Mouse (Mus musculus) intestine, embryonic 14.5 days (tissue): ENCODE results near the gene Tmem259. TPM values are rescaled to one million over a fixed set of nuclear protein-coding genes. Genes with fewer than 3 reads are reported as not detected.
A peak's percentile ranks its signal among the peaks of the same experiment; 100 is the strongest.

Source experiments
- ATAC-seq: fragments of 200-750 bp; cut with Nextera tagmentation; replicated peaks from 2 replicates; pipeline ENCODE4 v1.8.0; 2017; ENCODE audit warnings: low read depth, moderate number of reproducible peaks, moderate TSS enrichment, moderate library complexity; ENCODE audit not compliant: low FRiP score, low TSS enrichment
- DNase-seq: peaks from one replicate; pipeline ENCODE4 v3.0.0-alpha.2; 2018; ENCODE audit warnings: low spot score
- H3K27ac ChIP-seq: fragments of 300-500 bp; sonication (generic); 2 replicates; pipeline ENCODE4 v1.5.1; 2014; ENCODE audit warnings: low read depth, mild to moderate bottlenecking, control low read depth
- H3K27me3 ChIP-seq: fragments of 300-500 bp; sonication (generic); replicated peaks from 2 replicates; pipeline ENCODE4 v1.6.1; 2014; ENCODE audit warnings: low read length, control low read depth; ENCODE audit not compliant: control insufficient read depth, insufficient read depth
- H3K36me3 ChIP-seq: fragments of 300-500 bp; sonication (generic); 2 replicates; pipeline ENCODE4 v1.6.1; 2014; ENCODE audit warnings: low read length, control low read depth; ENCODE audit not compliant: control insufficient read depth, insufficient read depth
- H3K4me1 ChIP-seq: fragments of 300-500 bp; sonication (generic); replicated peaks from 2 replicates; pipeline ENCODE4 v1.6.1; 2014; ENCODE audit warnings: low read length, control low read depth, mixed read lengths; ENCODE audit not compliant: control insufficient read depth, insufficient read depth
- H3K4me2 ChIP-seq: fragments of 300-500 bp; sonication (generic); 2 replicates; pipeline ENCODE4 v1.6.1; 2014; ENCODE audit warnings: low read length
- H3K4me3 ChIP-seq: fragments of 300-500 bp; sonication (generic); 2 replicates; pipeline ENCODE4 v1.5.1; 2014; ENCODE audit warnings: low read depth, low read length, control low read depth, mixed read lengths
- H3K9ac ChIP-seq: fragments of 300-500 bp; sonication (generic); 2 replicates; pipeline ENCODE4 v1.6.1; 2014; ENCODE audit warnings: mild to moderate bottlenecking, low read length
- H3K9me3 ChIP-seq: fragments of 300-500 bp; sonication (generic); 2 replicates; pipeline ENCODE4 v1.6.1; 2016; ENCODE audit warnings: low read length, control low read depth; ENCODE audit not compliant: control insufficient read depth
- WGBS: fragments of 180-500 bp; shearing (Covaris S2); extraction: QIAGEN DNeasy Blood & Tissue Kit; methylation state at CpG from one replicate; pipeline ENCODE4 v1.1.7; 2014; 5-methylcytosine and 5-hydroxymethylcytosine counted together
- polyA plus RNA-seq: library from polyadenylated mRNA; unstranded; fragments of >200 nt; fragmentation: Nextera tagmentation; extraction: Ambion mirVana; gene quantifications from 2 replicates; pipeline ENCODE4 v1.2.1, GENCODE M21; 2014

Gene Tmem259
- polyA plus RNA-seq, 1 experiment from 2014 or later = 17.5 TPM

DNA sequence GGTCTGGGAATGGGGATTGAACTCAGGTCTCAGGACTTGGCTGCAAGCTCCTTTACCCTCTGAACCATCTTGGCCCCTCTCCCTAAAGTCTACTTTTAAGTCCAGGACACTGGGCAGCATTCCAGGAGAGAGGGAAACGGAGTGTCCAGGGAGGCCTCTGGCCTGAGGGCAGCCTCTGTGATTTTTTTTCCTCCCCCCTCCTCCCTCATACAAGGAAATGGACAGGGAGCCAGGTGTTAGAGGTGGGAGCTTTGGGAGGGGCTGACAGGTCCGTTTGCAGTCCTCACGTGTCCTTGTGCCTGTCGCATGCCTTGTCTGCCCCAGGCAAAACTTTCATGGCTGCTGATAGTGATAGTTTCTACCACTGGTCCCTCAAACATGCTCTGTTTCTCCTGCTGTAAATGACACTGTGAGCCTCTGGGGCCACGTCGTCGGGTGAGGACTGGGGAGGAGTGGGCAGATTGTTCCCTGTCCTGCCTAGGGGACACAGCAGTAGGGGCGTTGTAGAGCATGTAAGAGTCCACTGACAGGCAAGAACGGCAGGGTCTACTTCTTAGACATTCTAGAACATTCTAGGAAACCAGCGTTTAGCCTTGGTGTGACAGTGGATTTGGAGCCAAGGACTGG lies 47.7 kb downstream of the Tmem259 start:
- H3K27ac ChIP-seq = no peak overlapping the region
- DNase-seq (no peak), ATAC-seq (no peak)
- H3K4me2 ChIP-seq = no peak overlapping the region
- H3K9me3 ChIP-seq = no peaks in the 10 kb centered on the region
- no peak overlapping the region for H3K4me3 ChIP-seq
- peaks cover 60% of the 10 kb centered on the region for H3K36me3 ChIP-seq
- 65% methylated on average over 10 of the region's 10 CpGs for WGBS
- H3K9ac ChIP-seq = no peak overlapping the region
- H3K4me1 ChIP-seq = peaks cover 30% of the 10 kb centered on the region
- H3K27me3 ChIP-seq = no peaks in the 10 kb centered on the region

DNA sequence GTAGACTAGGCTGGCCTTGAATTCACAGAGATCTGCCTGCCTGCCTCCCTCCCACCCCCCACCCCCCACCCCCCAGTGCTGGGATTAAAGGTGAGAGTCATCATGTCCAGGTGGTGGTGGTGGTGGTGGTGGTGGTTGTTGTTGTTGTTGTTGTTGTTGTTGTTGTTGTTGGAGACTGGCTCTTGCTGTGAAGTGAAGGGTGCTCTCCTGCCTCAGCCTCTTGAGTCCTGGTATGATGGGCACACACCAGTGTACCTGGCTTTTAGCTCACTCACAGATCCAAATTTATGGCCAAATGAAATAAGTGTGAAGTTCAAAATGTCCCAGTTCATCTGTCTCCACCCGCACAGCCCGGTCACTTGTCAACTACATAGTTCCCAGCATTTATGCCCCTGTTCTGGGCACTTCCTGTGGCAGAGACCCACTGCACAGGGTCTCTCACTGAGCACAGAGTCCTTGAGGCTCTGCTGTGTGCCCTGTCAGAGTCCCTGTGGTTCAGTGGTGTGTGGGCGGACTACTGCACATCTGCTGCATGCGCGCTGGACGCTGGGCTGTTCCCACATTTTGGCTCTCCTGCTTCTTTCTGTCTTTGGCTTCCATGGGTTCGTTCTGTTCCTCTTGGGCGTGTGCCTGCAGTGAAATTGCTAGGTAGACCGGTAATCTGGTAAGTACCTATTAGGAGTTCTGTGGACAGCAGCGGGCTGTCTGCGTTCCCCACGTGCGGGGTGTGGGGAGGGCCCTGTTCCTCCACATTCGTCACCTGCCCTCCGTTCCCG lies 49.1 kb downstream of the Tmem259 start:
- H3K4me1 ChIP-seq = peaks cover 30% of the 10 kb centered on the region
- H3K27ac ChIP-seq = no peak overlapping the region

DNA sequence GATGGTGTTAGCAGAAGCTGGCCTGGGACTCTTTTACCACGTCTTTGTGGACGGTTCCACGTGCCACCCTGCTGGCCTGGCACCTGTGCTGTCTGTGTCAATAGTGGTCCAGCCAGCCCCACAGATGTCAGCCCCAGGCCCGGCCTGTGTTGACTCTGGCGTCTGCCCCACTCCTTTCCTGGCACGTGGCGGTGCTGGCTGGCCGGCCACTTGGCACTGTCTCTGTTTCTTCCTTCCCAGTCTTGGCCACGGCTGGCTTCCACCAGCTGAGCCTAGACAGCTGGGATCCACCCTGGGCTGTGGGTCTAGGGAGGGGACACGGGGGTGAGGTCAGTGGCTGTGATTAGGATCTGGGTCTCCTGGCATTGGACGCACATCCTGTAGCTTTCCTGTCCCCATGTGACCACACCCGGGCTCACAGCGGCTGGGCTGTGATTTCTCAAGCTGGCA lies 49.8 kb downstream of the Tmem259 start:
- H3K4me2 ChIP-seq = no peak overlapping the region
- DNase-seq (no peak), ATAC-seq (0 out of 2 replicates have a peak, but pooled peaks have one; percentile 13)
- no peak overlapping the region for H3K9ac ChIP-seq
- no peaks in the 10 kb centered on the region for H3K9me3 ChIP-seq
- peaks cover 57% of the 10 kb centered on the region for H3K36me3 ChIP-seq
- H3K27me3 ChIP-seq = no peaks in the 10 kb centered on the region
- H3K4me3 ChIP-seq = no peak overlapping the region
- peaks cover 33% of the 10 kb centered on the region for H3K4me1 ChIP-seq
- WGBS = 69% methylated on average over 13 of the region's 13 CpGs
- H3K27ac ChIP-seq = no peak overlapping the region

More for the DNA sequence above, 49.1 kb downstream of the Tmem259 start:
- Histone ChIP-seq H3K36me3 (peaks cover 60% of the 10 kb centered on the region), H3K27me3 (no peaks in the 10 kb centered on the region), H3K4me2 (no peak overlapping the region), H3K4me3 (no peak overlapping the region), H3K9ac (no peak overlapping the region), H3K9me3 (no peaks in the 10 kb centered on the region)
- 89% methylated on average over 16 of the region's 16 CpGs for WGBS
- no peak for ATAC-seq
- DNase-seq = no peak

DNA sequence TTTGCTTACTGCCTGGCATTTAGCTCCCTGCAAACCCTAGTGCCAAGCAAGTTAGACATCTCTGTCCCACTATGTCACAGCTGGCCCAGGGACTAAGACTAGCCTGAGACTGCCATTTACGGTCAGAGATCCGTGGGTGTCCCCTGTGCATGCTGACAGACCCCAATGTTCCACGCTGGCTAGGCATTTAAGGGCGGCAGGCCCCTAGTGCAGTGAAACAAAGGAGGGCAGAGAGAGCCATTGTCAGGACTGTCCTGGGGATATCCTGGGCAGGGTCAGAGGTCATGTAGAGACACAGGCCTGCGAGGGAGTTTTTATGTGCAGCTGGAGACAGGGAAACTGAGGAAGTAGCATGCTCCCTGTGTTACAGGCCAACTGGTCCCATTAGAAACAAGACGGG lies 50.3 kb downstream of the Tmem259 start:
- Histone ChIP-seq H3K27me3 (no peaks in the 10 kb centered on the region), H3K9ac (no peak overlapping the region), H3K4me3 (no peak overlapping the region), H3K9me3 (no peaks in the 10 kb centered on the region), H3K4me2 (no peak overlapping the region), H3K27ac (no peak overlapping the region), H3K4me1 (peaks cover 37% of the 10 kb centered on the region), H3K36me3 (peaks cover 57% of the 10 kb centered on the region)
- DNase-seq (no peak), ATAC-seq (no peak)
- WGBS = 72% methylated on average over 6 of the region's 6 CpGs

DNA sequence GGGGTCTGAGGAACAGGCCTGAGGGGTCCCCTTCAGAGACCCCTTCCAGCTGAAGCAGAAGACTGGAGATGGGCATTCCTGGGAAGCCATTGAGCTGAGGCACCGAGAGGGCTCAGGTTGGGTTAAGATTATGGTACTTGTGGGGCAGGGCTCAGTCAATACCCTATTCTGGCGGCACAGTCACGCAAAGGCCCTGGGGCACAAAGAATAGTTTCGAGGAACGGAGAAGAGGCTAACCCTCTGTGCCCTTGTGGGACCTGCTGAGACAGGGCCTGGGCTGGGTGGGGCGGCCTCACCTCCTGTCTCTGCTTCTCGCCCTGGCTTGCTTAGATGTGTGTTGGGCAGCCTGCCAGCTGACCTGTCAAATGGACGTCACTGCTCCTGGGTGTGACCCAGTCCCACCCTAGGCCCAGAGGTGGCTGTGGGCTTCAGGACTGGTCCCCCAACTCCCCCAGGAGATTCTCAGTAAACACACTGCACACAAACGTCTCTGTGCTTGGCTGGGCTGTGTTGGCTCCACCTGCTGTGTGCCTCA lies 50.9 kb downstream of the Tmem259 start:
- no peaks in the 10 kb centered on the region for H3K9me3 ChIP-seq
- 0 out of 2 replicates have a peak overlapping the region, but pooled peaks have one; percentile 43 for H3K27ac ChIP-seq
- no peak overlapping the region for H3K4me2 ChIP-seq
- H3K27me3 ChIP-seq = no peaks in the 10 kb centered on the region
- peaks cover 57% of the 10 kb centered on the region for H3K36me3 ChIP-seq
- peaks cover 39% of the 10 kb centered on the region for H3K4me1 ChIP-seq
- DNase-seq (no peak), ATAC-seq (no peak)
- WGBS = 61% methylated on average over 9 of the region's 9 CpGs
- H3K4me3 ChIP-seq = no peak overlapping the region
- H3K9ac ChIP-seq = no peak overlapping the region

DNA sequence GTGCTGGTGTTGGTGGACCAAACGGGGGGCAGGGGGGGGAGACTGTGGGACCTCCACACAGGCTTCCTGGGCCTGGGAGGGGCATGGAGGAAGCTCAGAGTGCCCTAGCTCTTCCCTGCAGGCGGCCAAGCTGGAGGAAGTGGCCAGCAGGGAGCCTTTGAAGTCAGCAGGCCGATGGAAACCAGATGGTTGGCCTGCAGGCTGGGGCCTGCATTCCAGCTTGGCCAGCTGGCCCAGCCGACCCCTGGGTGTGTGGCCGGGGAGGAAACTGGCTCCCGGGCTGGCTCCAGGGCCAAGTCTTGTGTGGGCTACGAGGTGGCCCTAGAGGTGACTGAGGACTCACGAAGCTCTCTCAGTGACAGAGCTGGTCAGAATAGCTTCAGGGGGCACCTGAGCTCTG lies 51.4 kb downstream of the Tmem259 start:
- H3K4me1 ChIP-seq = peaks cover 39% of the 10 kb centered on the region
- ATAC-seq = no peak
- 22% methylated on average over 8 of the region's 8 CpGs for WGBS

DNA sequence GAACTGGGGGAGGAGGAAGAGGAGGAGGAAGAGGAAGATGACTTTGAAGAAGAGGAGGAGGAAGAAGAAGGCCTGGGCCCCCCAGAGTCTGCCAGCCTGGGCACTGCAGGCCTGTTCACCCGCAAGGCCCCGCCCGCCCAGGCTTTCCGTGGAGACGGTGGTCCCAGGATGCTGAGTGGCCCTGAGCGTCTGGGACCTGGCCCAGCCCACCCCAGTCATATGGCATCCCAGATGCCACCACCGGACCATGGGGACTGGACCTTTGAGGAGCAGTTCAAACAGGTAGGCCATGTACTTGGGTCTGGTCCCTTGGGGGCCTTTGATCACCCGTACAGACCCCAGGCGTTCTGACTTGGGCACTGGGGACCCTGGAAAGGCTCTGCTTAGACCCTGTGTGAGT lies 52.3 kb downstream of the Tmem259 start:
- WGBS = 76% methylated on average over 9 of the region's 9 CpGs
- ATAC-seq (no peak), DNase-seq (no peak)
- peaks cover 44% of the 10 kb centered on the region for H3K36me3 ChIP-seq
- H3K9ac ChIP-seq = no peak overlapping the region
- no peak overlapping the region for H3K27ac ChIP-seq
- H3K27me3 ChIP-seq = no peaks in the 10 kb centered on the region
- H3K4me3 ChIP-seq = no peak overlapping the region
- H3K4me2 ChIP-seq = no peak overlapping the region
- peaks cover 37% of the 10 kb centered on the region for H3K4me1 ChIP-seq
- H3K9me3 ChIP-seq = no peaks in the 10 kb centered on the region

More for the DNA sequence above, 51.4 kb downstream of the Tmem259 start:
- Histone ChIP-seq H3K9me3 (no peaks in the 10 kb centered on the region), H3K9ac (0 out of 2 replicates have a peak overlapping the region, but pooled peaks have one; percentile 7), H3K4me3 (no peak overlapping the region), H3K36me3 (peaks cover 53% of the 10 kb centered on the region), H3K4me2 (no peak overlapping the region), H3K27me3 (no peaks in the 10 kb centered on the region), H3K27ac (peak overlapping the region; percentile 43; the same call in 1 of the 2 replicates)
- DNase-seq = no peak

DNA sequence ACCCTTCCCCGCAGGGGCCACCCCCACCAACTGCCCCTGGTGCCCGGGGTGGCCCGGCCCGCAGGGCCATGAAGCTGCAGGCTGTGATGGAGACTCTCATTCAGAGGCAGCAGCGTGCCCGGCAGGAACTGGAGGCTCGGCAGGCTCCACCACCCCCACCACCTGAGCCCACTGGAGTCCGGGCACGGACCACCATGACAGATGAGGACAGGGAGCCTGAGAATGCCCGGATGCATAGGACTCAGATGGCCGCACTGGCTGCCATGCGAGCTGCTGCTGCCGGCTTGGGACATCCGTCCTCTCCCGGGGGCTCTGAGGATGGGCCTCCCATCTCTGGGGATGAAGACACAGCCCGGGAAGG lies 53.3 kb downstream of the Tmem259 start:
- Histone ChIP-seq H3K9ac (no peak overlapping the region), H3K4me2 (no peak overlapping the region), H3K4me3 (no peak overlapping the region), H3K4me1 (peaks cover 33% of the 10 kb centered on the region), H3K27ac (no peak overlapping the region), H3K9me3 (no peaks in the 10 kb centered on the region), H3K36me3 (peaks cover 39% of the 10 kb centered on the region), H3K27me3 (no peaks in the 10 kb centered on the region)
- ATAC-seq = no peak
- no peak for DNase-seq
- 91% methylated on average over 16 of the region's 16 CpGs for WGBS
